Mouse (Mus musculus) subcutaneous adipose tissue, adult 2 months (tissue): ENCODE data around the gene S100a14. TPM values are rescaled to one million over a fixed set of nuclear protein-coding genes. Genes with fewer than 3 reads are reported as not detected.

ENCODE experiments used
- polyA plus RNA-seq: library from polyadenylated mRNA; depleted of rRNA; stranded (reverse); fragments of >200 nt; gene quantifications from 2 replicates; pipeline ENCODE4 v1.2.3, GENCODE M21; 2012; ENCODE audit warnings: low replicate concordance; rRNA removed

S100a14 gene
- 0.44 and 0.63 TPM in 2 replicates for polyA plus RNA-seq

GRCm38 (mm10) chr3:90526580-90526979, at the start of gene S100a14:
Gene S100a14, plus strand, starts transcription at chr3:90526856.

DNA sequence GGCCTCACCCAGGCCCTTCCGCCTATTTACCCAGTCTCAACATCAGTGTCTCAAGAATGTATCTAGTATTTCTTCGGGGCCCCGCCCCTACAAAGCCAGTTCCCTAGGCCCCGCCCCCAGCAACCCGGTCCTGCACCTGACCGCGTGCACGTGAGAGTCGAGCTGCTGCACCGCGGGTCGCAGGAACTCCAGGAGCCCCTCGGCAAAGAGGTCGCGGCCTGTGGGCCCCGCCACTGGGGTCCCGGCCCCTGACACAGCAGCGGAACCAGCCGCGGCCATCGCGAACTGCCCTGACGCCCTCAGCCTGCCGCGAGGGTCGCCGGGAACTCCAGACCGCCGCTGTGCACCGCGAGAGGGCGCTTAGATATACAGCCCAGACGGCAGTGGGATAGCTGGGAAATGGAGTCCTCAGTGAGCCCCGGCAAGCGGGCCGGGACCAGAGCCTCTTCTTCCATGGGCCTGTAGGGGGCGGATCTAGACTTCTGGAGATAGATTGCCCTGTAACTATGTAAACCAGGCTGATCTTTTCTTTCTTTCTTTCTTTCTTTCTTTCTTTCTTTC, 35.9 kb upstream of the S100a14 start, which contains the start of gene Snapin:
TSS of gene Snapin (minus strand) at position 338 of the 561 bp plus-strand sequence.

GRCm38 (mm10) chr3:90508950-90509746, 17.5 kb upstream of the S100a14 start, which contains the start of gene Chtop:
Gene Chtop, minus strand, starts transcription at chr3:90509498.

GRCm38 (mm10) chr3:90513796-90514590, 12.7 kb upstream of the S100a14 start, which contains the start of the genes S100a1 and S100a13:
Gene S100a1, minus strand, starts transcription at chr3:90514392.
Gene S100a13, plus strand, starts transcription at chr3:90514435.

GRCm38 (mm10) chr3:90537141-90537904, 10.7 kb downstream of the S100a14 start, which contains the start of gene S100a16:
Gene S100a16, plus strand, starts transcription at chr3:90537254.

GRCm38 (mm10) chr3:90560008-90560628, 33.5 kb downstream of the S100a14 start, which contains the start of gene S100a3:
Gene S100a3, plus strand, starts transcription at chr3:90560578.

Other genes with a start within 250 kb of the S100a14 start
- 21.2 and 31.8 TPM in 2 replicates for gene Gatad2b, start 233.7 kb upstream of the S100a14 start, polyA plus RNA-seq
- gene Slc27a3, start 136.9 kb upstream of the S100a14 start, polyA plus RNA-seq = 17.7 and 47.6 TPM in 2 replicates
- gene Ints3, start 93.2 kb upstream of the S100a14 start, polyA plus RNA-seq = 30.1 and 42.9 TPM in 2 replicates
- 104 and 143 TPM in 2 replicates for gene Npr1, start 61.0 kb upstream of the S100a14 start, polyA plus RNA-seq
- 21.6 and 39.3 TPM in 2 replicates for gene Ilf2, start 50.7 kb upstream of the S100a14 start, polyA plus RNA-seq
- 45.0 and 49.4 TPM in 2 replicates for gene Snapin, start 35.8 kb upstream of the S100a14 start, polyA plus RNA-seq
- 31.3 and 57.5 TPM in 2 replicates for gene Chtop, start 17.4 kb upstream of the S100a14 start, polyA plus RNA-seq
- 163 and 272 TPM in 2 replicates for gene S100a1, start 12.5 kb upstream of the S100a14 start, polyA plus RNA-seq
- 81.9 and 200 TPM in 2 replicates for gene S100a13, start 12.4 kb upstream of the S100a14 start, polyA plus RNA-seq
- gene S100a16, start 10.4 kb downstream of the S100a14 start, polyA plus RNA-seq = 177 and 190 TPM in 2 replicates
- gene S100a3, start 33.7 kb downstream of the S100a14 start, polyA plus RNA-seq = 0.91 and 1.5 TPM in 2 replicates
- not detected in 2 replicates for gene S100a2, start 63.4 kb downstream of the S100a14 start, polyA plus RNA-seq
- gene Gm42674, start 75.0 kb downstream of the S100a14 start, polyA plus RNA-seq = not detected in 2 replicates
- gene S100a4, start 76.9 kb downstream of the S100a14 start, polyA plus RNA-seq = 33.3 and 67.9 TPM in 2 replicates
- not detected in 2 replicates for gene S100a5, start 81.7 kb downstream of the S100a14 start, polyA plus RNA-seq
- gene S100a6, start 86.0 kb downstream of the S100a14 start, polyA plus RNA-seq = 547 and 573 TPM in 2 replicates
- 0.90 and 2.8 TPM in 2 replicates for gene S100a7a, start 127.2 kb downstream of the S100a14 start, polyA plus RNA-seq
- 4.7 and 4.8 TPM in 2 replicates for gene S100a8, start 142.1 kb downstream of the S100a14 start, polyA plus RNA-seq
- gene S100a9, start 168.9 kb downstream of the S100a14 start, polyA plus RNA-seq = 0.63 and 3.0 TPM in 2 replicates
- gene Pglyrp4, start 200.1 kb downstream of the S100a14 start, polyA plus RNA-seq = 0.08 TPM in 1 of 2 replicates, not detected in the other